7 mouse cellular contexts compared by ENCODE assay signal in the genomic region with DNA sequence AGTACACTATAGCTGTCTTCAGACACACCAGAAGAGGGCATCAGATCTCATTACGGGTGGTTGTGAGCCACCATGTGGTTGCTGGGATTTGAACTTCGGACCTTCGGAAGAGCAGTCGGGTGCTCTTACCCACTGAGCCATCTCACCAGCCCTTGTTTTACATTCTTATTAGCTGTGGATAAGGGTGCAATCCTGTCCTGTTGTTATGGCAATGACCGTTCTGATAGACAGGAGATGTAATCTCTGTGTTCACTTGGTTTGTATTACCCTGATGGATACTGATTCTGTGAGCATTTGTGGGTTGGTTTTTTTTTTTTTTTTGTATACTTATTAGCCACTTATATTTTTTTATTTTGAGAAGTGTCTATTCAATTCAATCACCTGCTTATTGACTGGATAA.
DNase-seq lines count a peak whose midpoint lies in the region; ATAC-seq and TF ChIP-seq lines count a peak whose summit lies in the region.
"Not testable (repeated sequence)": the region's sequence is repeated elsewhere in the genome, so short reads cannot be mapped to it uniquely, and the experiment has no call there.

No protein-coding gene starts in this region.

- H3K4me3 ChIP-seq in CH12.LX (replicated peaks in 1 of 3; ENCODE audit: low read depth in 2 of 3, low read length in 2 of 3, poor library complexity in 1 of 3); hindbrain, embryonic 10.5 days; midbrain, embryonic 10.5 days; midbrain, embryonic 12.5 days; midbrain, embryonic 14.5 days (replicated peaks; ENCODE audit: low read depth, low read length); midbrain, embryonic 16.5 days (ENCODE audit: low read depth, low read length): not testable (repeated sequence)

- H3K9me3 ChIP-seq in CH12.LX (replicated peaks; ENCODE audit: low read length); hindbrain, embryonic 10.5 days; midbrain, embryonic 10.5 days (replicated peaks); midbrain, embryonic 12.5 days; midbrain, embryonic 14.5 days (ENCODE audit: control insufficient read depth, low read length); midbrain, embryonic 16.5 days (replicated peaks; ENCODE audit: control insufficient read depth, low read length, poor library complexity, severe bottlenecking): not testable (repeated sequence)

- in situ Hi-C loops in CH12.LX (cut with MboI; ENCODE audit: low pct_ligation_motif_present, low pct_unique_long_range_greater_than_20kb, low sequenced_read_pairs) = not testable (repeated sequence)

- H3K4me1 ChIP-seq in CH12.LX (ENCODE audit: control insufficient read depth in 1 of 2, insufficient read depth in 2 of 2) = not testable (repeated sequence)
- H3K4me1 ChIP-seq in hindbrain, embryonic 10.5 days (replicated peaks) = peaks cover 89% of the 10 kb centered on the region
- H3K4me1 ChIP-seq in midbrain, embryonic 10.5 days = peaks cover 93% of the 10 kb centered on the region
- peaks cover 67% of the 10 kb centered on the region for H3K4me1 ChIP-seq in midbrain, embryonic 12.5 days
- peaks cover 61% of the 10 kb centered on the region for H3K4me1 ChIP-seq in midbrain, embryonic 14.5 days (ENCODE audit: control insufficient read depth, insufficient read depth, low read length)
- H3K4me1 ChIP-seq in midbrain, embryonic 16.5 days (ENCODE audit: control insufficient read depth, insufficient read depth, low read length) = peaks cover 49% of the 10 kb centered on the region

- H3K9ac ChIP-seq in CH12.LX (ENCODE audit: insufficient read depth, low read depth); midbrain, embryonic 12.5 days (replicated peaks); midbrain, embryonic 14.5 days (replicated peaks; ENCODE audit: low read length); midbrain, embryonic 16.5 days (ENCODE audit: low read depth, low read length): not testable (repeated sequence)

- H3K27ac ChIP-seq in CH12.LX (ENCODE audit: insufficient read depth, low read depth) = not testable (repeated sequence)
- H3K27ac ChIP-seq in hindbrain, embryonic 10.5 days = peak overlapping the region; percentile 91; the same call in 1 of the 2 replicates
- H3K27ac ChIP-seq in midbrain, embryonic 10.5 days (replicated peaks) = peak overlapping the region; percentile 96
- peak overlapping the region; percentile 80; the same call in 1 of the 2 replicates for H3K27ac ChIP-seq in midbrain, embryonic 12.5 days (replicated peaks)
- peak overlapping the region; percentile 71 for H3K27ac ChIP-seq in midbrain, embryonic 14.5 days (replicated peaks; ENCODE audit: low read depth, low read length)
- peak overlapping the region; percentile 76 for H3K27ac ChIP-seq in midbrain, embryonic 16.5 days (ENCODE audit: low read length)

- TF ChIP-seq POLR2A in CH12.LX (IDR thresholded peaks at IDR 0.05; ENCODE audit: low read depth, low read length) = not testable (repeated sequence)

- H3K27me3 ChIP-seq in CH12.LX (replicated peaks); hindbrain, embryonic 10.5 days (ENCODE audit: insufficient read depth, poor library complexity, severe bottlenecking); midbrain, embryonic 10.5 days (ENCODE audit: low read depth, poor library complexity, severe bottlenecking); midbrain, embryonic 12.5 days; midbrain, embryonic 14.5 days (ENCODE audit: control insufficient read depth, insufficient read depth, low read length); midbrain, embryonic 16.5 days (ENCODE audit: control insufficient read depth, insufficient read depth, low read depth, low read length): not testable (repeated sequence)

- not testable (repeated sequence) for ATAC-seq in midbrain, embryonic 12.5 days (ENCODE audit: low FRiP score, low read depth); midbrain, embryonic 14.5 days (ENCODE audit: low FRiP score, low TSS enrichment); midbrain, embryonic 16.5 days

- TF ChIP-seq EP300 in CH12.LX (IDR thresholded peaks at IDR 0.05; ENCODE audit: low read length) = not testable (repeated sequence)

- H3K4me2 ChIP-seq in CH12.LX (ENCODE audit: insufficient read depth, low read depth, poor library complexity, severe bottlenecking); midbrain, embryonic 12.5 days (replicated peaks); midbrain, embryonic 14.5 days (ENCODE audit: low read length); midbrain, embryonic 16.5 days (ENCODE audit: low read length): not testable (repeated sequence)

- H3K36me3 ChIP-seq in CH12.LX (replicated peaks in 1 of 2; ENCODE audit: control insufficient read depth in 1 of 2, insufficient read depth in 1 of 2, low read length in 1 of 2); hindbrain, embryonic 10.5 days; midbrain, embryonic 10.5 days; midbrain, embryonic 12.5 days; midbrain, embryonic 14.5 days (ENCODE audit: control insufficient read depth, insufficient read depth, low read length); midbrain, embryonic 16.5 days (ENCODE audit: control insufficient read depth, insufficient read depth, low read length): not testable (repeated sequence)

- dilution Hi-C loops in CH12.LX (cut with MboI; ENCODE audit: extremely low pct_ligation_motif_present, extremely low pct_unique_long_range_greater_than_20kb, low sequenced_read_pairs) = not testable (repeated sequence)

- not testable (repeated sequence) for TF ChIP-seq RAD21 in CH12.LX (IDR thresholded peaks at IDR 0.05; ENCODE audit: low read depth, low read length)

- H3K79me2 ChIP-seq in CH12.LX (replicated peaks; ENCODE audit: control insufficient read depth, extremely low read depth, insufficient read depth, poor library complexity, severe bottlenecking) = not testable (repeated sequence)

- DNase-seq in CH12.LX (ENCODE audit: extremely low read depth); hindbrain, embryonic 10.5 days (ENCODE audit: low spot score); midbrain, embryonic 10.5 days (ENCODE audit: low spot score); midbrain, embryonic 14.5 days: not testable (repeated sequence)
- peak; percentile 35 for DNase-seq in retina, postnatal 1 day

- 69% methylated on average over 5 of the region's 5 CpGs for WGBS in hindbrain, embryonic 10.5 days
- WGBS in midbrain, embryonic 10.5 days = 54% methylated on average over 5 of the region's 5 CpGs
- WGBS in midbrain, embryonic 12.5 days = 56% methylated on average over 5 of the region's 5 CpGs
- 28% methylated on average over 4 of the region's 5 CpGs for WGBS in midbrain, embryonic 14.5 days
- WGBS in midbrain, embryonic 16.5 days = 38% methylated on average over 4 of the region's 5 CpGs

- TF ChIP-seq CTCF in CH12.LX (conservative IDR thresholded peaks at IDR 0.05 in 1 of 2, IDR thresholded peaks at IDR 0.05 in 1 of 2; ENCODE audit: low read depth in 2 of 2, low read length in 2 of 2) = not testable (repeated sequence)

TF ChIP-seq in CH12.LX, 34 proteins besides CTCF, POLR2A, EP300 and RAD21:
- 0 out of 2 replicates have a peak, but pooled peaks have one; percentile 25 for TF ChIP-seq TBP (conservative IDR thresholded peaks at IDR 0.05; ENCODE audit: low read depth, low read length)
